In genomic region chr2:50293572-50293971, GRCm38 (mm10) we compare ENCODE assay signal across 24 mouse cellular contexts. TPM values are rescaled to one million over a fixed set of nuclear protein-coding genes. Genes with fewer than 3 reads are reported as not detected.
DNase-seq lines count a peak whose midpoint lies in the region; ATAC-seq and TF ChIP-seq lines count a peak whose summit lies in the region.
"Had no signal": no experiment of that assay in that cellular context is flagged by ENCODE, and none has a peak within 500 bp of the region (broad histone marks: within the 10 kb centered on the region; RNA-seq: fewer than 3 reads in every experiment).

No protein-coding gene starts in this region.

- WGBS in liver, adult 2 months: 13% methylated on average over 3 of the region's 3 CpGs
- 68% methylated on average over 3 of the region's 3 CpGs for WGBS in liver, embryonic 12.5 days (ENCODE audit: insufficient replicate concordance)

- H3K36me3 ChIP-seq in liver, adult 2 months (ENCODE audit: control insufficient read depth, insufficient read depth, low read length): peaks cover 25% of the 10 kb centered on the region
- H3K36me3 ChIP-seq in liver, embryonic 12.5 days: peaks cover 32% of the 10 kb centered on the region

- H3K27ac ChIP-seq in gastrocnemius, adult 2 months: no peak overlapping the region
- peak overlapping the region; percentile 53; the same call in 1 of the 2 replicates for H3K27ac ChIP-seq in liver, adult 2 months (replicated peaks; ENCODE audit: insufficient read depth, low read depth, low read length)
- H3K27ac ChIP-seq in liver, embryonic 12.5 days: no peak overlapping the region
- H3K27ac ChIP-seq: heart, embryonic 13.5 days; hindbrain, embryonic 13.5 days; intestine, embryonic 15.5 days had no signal

- H3K4me2 ChIP-seq in liver, embryonic 12.5 days: no peak overlapping the region
- H3K4me2 ChIP-seq: intestine, embryonic 15.5 days had no signal

- intact Hi-C loops in gastrocnemius, adult 2 months (cut with DNase I): no loop called here
- intact Hi-C loops in gastrocnemius, postnatal 14 days (cut with DNase I; ENCODE audit: low total_unique reads): no loop called here

- DNase-seq in adrenal gland, postnatal 10 days: peak; percentile 28
- no peak for DNase-seq in adrenal gland, adult 8-10 months
- no peak for DNase-seq in gastrocnemius, adult 2 months
- no peak for DNase-seq in gastrocnemius, postnatal 14 days
- peak; percentile 98 for DNase-seq in liver, adult 2 months (ENCODE audit: extremely low read depth, low read depth, low spot score)
- peak; percentile 30 for DNase-seq in fat pad, adult 2 months (ENCODE audit: extremely low read depth, low read depth, low spot score)
- DNase-seq in cerebellum, adult 11-12 months: no peak
- DNase-seq: B cell, adult 2 months; cerebellum, adult 9-11 months; cerebellum, postnatal 25 days; forebrain, postnatal 0 days; gastrocnemius, postnatal 36 days; heart, postnatal 14 days; kidney, adult 11 months; kidney, adult 8-10 months had no signal

- peaks cover 20% of the 10 kb centered on the region for H3K4me1 ChIP-seq in liver, adult 2 months (ENCODE audit: control insufficient read depth, insufficient read depth, low read length)
- H3K4me1 ChIP-seq in liver, embryonic 12.5 days: peaks cover 39% of the 10 kb centered on the region

- peaks cover 7% of the 10 kb centered on the region; the same call in 1 of the 2 replicates for H3K79me2 ChIP-seq in liver, adult 2 months (ENCODE audit: control insufficient read depth, insufficient read depth, low read length)

- ATAC-seq in liver, embryonic 12.5 days: no peak
- ATAC-seq: forebrain, embryonic 14.5 days; forebrain, postnatal 0 days; hindbrain, embryonic 16.5 days; intestine, embryonic 15.5 days; Patski had no signal

- no peak for TF ChIP-seq CTCF in gastrocnemius, adult 2 months (IDR thresholded peaks at IDR 0.05)
- TF ChIP-seq CTCF in liver, adult 2 months (IDR thresholded peaks at IDR 0.05; ENCODE audit: low read depth, low read length): no peak

- no peaks in the 10 kb centered on the region for H3K9me3 ChIP-seq in liver, embryonic 12.5 days (replicated peaks)
- H3K9me3 ChIP-seq: G1E; heart, embryonic 13.5 days; hindbrain, embryonic 13.5 days; intestine, embryonic 15.5 days had no signal

- TF ChIP-seq POLR2A in liver, adult 2 months (IDR thresholded peaks at IDR 0.05; ENCODE audit: extremely low read depth, insufficient read depth, low read length): no peak

- no peaks in the 10 kb centered on the region for H3K27me3 ChIP-seq in liver, adult 2 months (ENCODE audit: control insufficient read depth, insufficient read depth, low read length)
- no peaks in the 10 kb centered on the region for H3K27me3 ChIP-seq in liver, embryonic 12.5 days (replicated peaks)
- H3K27me3 ChIP-seq: CH12.LX; heart, embryonic 13.5 days; hindbrain, embryonic 13.5 days; intestine, embryonic 15.5 days; Patski had no signal

- H3K9ac ChIP-seq in liver, adult 2 months (ENCODE audit: low read depth, low read length): peak overlapping the region; percentile 17; the same call in 1 of the 2 replicates
- no peak overlapping the region for H3K9ac ChIP-seq in liver, embryonic 12.5 days
- H3K9ac ChIP-seq: forebrain, postnatal 0 days; hindbrain, embryonic 13.5 days; intestine, embryonic 15.5 days had no signal

- H3K4me3 ChIP-seq in gastrocnemius, adult 2 months: peak overlapping the region; percentile 93
- H3K4me3 ChIP-seq in liver, adult 2 months (ENCODE audit: insufficient read depth, low read depth, low read length): no peak overlapping the region
- H3K4me3 ChIP-seq in liver, embryonic 12.5 days: no peak overlapping the region
- H3K4me3 ChIP-seq: heart, embryonic 13.5 days; hindbrain, embryonic 13.5 days; intestine, embryonic 15.5 days had no signal

RNA-seq across cellular contexts. Expression of gene Mmadhc, which starts 3.0 kb away (rescaled TPM):
- total RNA-seq in adrenal gland, postnatal 10 days (2021): 100 to 1,000 TPM; 121 to 128 TPM
- 100 to 1,000 TPM; 114 to 124 (median 119) TPM for total RNA-seq in adrenal gland, adult 8-10 months (2022)
- 100 to 1,000 TPM; 100 to 117 TPM for total RNA-seq in gastrocnemius, adult 2 months (2021)
- total RNA-seq in gastrocnemius, postnatal 14 days (2021): 100 to 1,000 TPM; 114 to 117 TPM
- total RNA-seq in liver, adult 2 months (2014; rRNA removed): 72.1 and 74.2 TPM in 2 replicates
- 37.9 and 47.9 TPM in 2 replicates for polyA plus RNA-seq in liver, adult 2 months (2012; rRNA removed)
- 109 TPM in 2 replicates for polyA plus RNA-seq in liver, embryonic 12.5 days (2016; fragmentation: Nextera tagmentation; extraction: Ambion mirVana)

Comparison
In these comparisons a context has a peak if more than half of its experiments do, and no peak if none do; other contexts are left out.
1. DNase-seq: peak in adrenal gland, postnatal 10 days (single experiment), liver, adult 2 months (single experiment) and fat pad, adult 2 months (single experiment); none in adrenal gland, adult 8-10 months (single experiment), gastrocnemius, adult 2 months (single experiment), gastrocnemius, postnatal 14 days (single experiment) and cerebellum, adult 11-12 months (single experiment).